Mouse (Mus musculus): Measurements from ENCODE around the gene Sox18. TPM values are rescaled to one million over a fixed set of nuclear protein-coding genes. Genes with fewer than 3 reads are reported as not detected.

Gene Sox18
- 36.8 and 40.5 TPM in 2 replicates for polyA plus RNA-seq (2014; fragmentation: Nextera tagmentation; extraction: Ambion mirVana)

GRCm38 (mm10) chr2:181671326-181671725 lies at the start of gene Sox18:
Sox18 (minus strand) TSS chr2:181671640.
- no peaks in the 10 kb centered on the region for H3K36me3 ChIP-seq (ENCODE audit: control insufficient read depth, insufficient read depth, low read length)
- WGBS = 1% methylated on average over 39 of the region's 43 CpGs
- peak within 1 kb of the TSS; percentile 52 for H3K4me3 ChIP-seq (ENCODE audit: low read length)
- peaks cover 17% of the 10 kb centered on the region for H3K4me1 ChIP-seq (ENCODE audit: control insufficient read depth, insufficient read depth, low read length)
- H3K4me2 ChIP-seq (replicated peaks; ENCODE audit: low read depth, low read length) = peak within 1 kb of the TSS; percentile 66
- no peaks in the 10 kb centered on the region for H3K9me3 ChIP-seq (ENCODE audit: control insufficient read depth, low read length)
- H3K27ac ChIP-seq (ENCODE audit: low read depth, low read length) = peak within 1 kb of the TSS; percentile 65
- peaks cover 47% of the 10 kb centered on the region for H3K27me3 ChIP-seq (ENCODE audit: control insufficient read depth, insufficient read depth, low read length)
- peak within 1 kb of the TSS; percentile 44; the same call in 1 of the 2 replicates for H3K9ac ChIP-seq (ENCODE audit: low read depth, low read length)
- peak; percentile 18; the same call in 1 of the 2 replicates for ATAC-seq (ENCODE audit: low FRiP score, low TSS enrichment)

- Histone ChIP-seq H3K9me3 (ENCODE audit: control insufficient read depth, low read length) (no peaks in the 10 kb centered on the region), H3K27ac (ENCODE audit: low read depth, low read length) (no peak overlapping the region), H3K27me3 (ENCODE audit: control insufficient read depth, insufficient read depth, low read length) (no peaks in the 10 kb centered on the region), H3K36me3 (ENCODE audit: control insufficient read depth, insufficient read depth, low read length) (no peaks in the 10 kb centered on the region), H3K4me2 (replicated peaks; ENCODE audit: low read depth, low read length) (no peak overlapping the region), H3K9ac (ENCODE audit: low read depth, low read length) (no peak overlapping the region), H3K4me3 (ENCODE audit: low read length) (no peak overlapping the region), H3K4me1 (ENCODE audit: control insufficient read depth, insufficient read depth, low read length) (no peaks in the 10 kb centered on the region)
- no peak for ATAC-seq (ENCODE audit: low FRiP score, low TSS enrichment)
Measured at GRCm38 (mm10) chr2:181721200-181721599, 49.8 kb upstream of the Sox18 start.

DNA sequence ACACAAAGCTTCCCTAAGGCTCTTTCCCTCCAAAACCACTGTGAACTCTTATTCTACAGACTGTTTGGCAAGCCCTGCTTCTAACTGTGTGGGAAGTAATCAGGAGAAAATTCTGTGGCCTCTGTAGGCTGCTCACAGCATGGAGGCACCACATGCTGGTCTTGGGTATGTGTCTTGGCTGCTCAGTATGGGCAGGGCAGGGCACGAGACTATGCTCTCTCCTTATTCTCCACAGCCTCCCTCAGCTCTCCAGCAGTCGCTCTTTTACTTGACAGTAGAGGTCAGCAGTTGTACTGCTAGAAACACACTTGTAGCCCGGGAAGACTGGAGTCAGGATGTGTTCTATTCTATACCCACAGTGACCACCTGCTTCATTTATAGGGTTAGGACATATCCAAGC lies 48.6 kb upstream of the Sox18 start:
- H3K4me2 ChIP-seq (replicated peaks; ENCODE audit: low read depth, low read length) = no peak overlapping the region
- no peaks in the 10 kb centered on the region for H3K9me3 ChIP-seq (ENCODE audit: control insufficient read depth, low read length)
- H3K4me1 ChIP-seq (ENCODE audit: control insufficient read depth, insufficient read depth, low read length) = no peaks in the 10 kb centered on the region
- no peak overlapping the region for H3K4me3 ChIP-seq (ENCODE audit: low read length)
- WGBS = 31% methylated on average over 3 of the region's 3 CpGs
- no peak overlapping the region for H3K9ac ChIP-seq (ENCODE audit: low read depth, low read length)
- H3K27ac ChIP-seq (ENCODE audit: low read depth, low read length) = no peak overlapping the region
- H3K36me3 ChIP-seq (ENCODE audit: control insufficient read depth, insufficient read depth, low read length) = no peaks in the 10 kb centered on the region
- no peak for ATAC-seq (ENCODE audit: low FRiP score, low TSS enrichment)
- no peaks in the 10 kb centered on the region for H3K27me3 ChIP-seq (ENCODE audit: control insufficient read depth, insufficient read depth, low read length)

GRCm38 (mm10) chr2:181716991-181717390 lies 45.6 kb upstream of the Sox18 start:
- no peak for ATAC-seq (ENCODE audit: low FRiP score, low TSS enrichment)
- Histone ChIP-seq H3K9me3 (ENCODE audit: control insufficient read depth, low read length) (no peaks in the 10 kb centered on the region), H3K27ac (ENCODE audit: low read depth, low read length) (no peak overlapping the region), H3K9ac (ENCODE audit: low read depth, low read length) (no peak overlapping the region), H3K4me1 (ENCODE audit: control insufficient read depth, insufficient read depth, low read length) (no peaks in the 10 kb centered on the region), H3K4me2 (replicated peaks; ENCODE audit: low read depth, low read length) (no peak overlapping the region), H3K36me3 (ENCODE audit: control insufficient read depth, insufficient read depth, low read length) (no peaks in the 10 kb centered on the region), H3K27me3 (ENCODE audit: control insufficient read depth, insufficient read depth, low read length) (no peaks in the 10 kb centered on the region), H3K4me3 (ENCODE audit: low read length) (no peak overlapping the region)
- 59% methylated on average over 3 of the region's 3 CpGs for WGBS

DNA sequence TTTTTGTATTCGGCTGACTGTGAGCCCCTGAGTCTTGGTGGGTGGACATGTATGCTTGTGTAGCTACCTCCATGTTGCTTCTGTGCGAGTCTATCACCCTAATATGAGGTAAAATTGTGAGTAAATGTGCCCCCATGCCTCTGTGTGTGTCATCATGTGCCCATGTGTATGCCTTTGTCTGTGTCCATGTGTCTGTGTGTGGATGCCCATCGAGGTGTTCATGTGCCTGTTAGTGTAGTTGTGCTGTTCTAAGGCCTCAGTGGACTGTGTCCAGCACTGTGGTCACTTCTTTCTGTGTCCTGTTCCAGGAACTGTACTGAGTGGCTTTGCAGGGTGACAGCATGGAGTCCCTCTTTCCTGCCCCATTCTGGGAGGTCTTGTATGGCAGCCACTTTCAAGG lies 43.9 kb upstream of the Sox18 start:
- Histone ChIP-seq H3K27ac (ENCODE audit: low read depth, low read length) (no peak overlapping the region), H3K4me3 (ENCODE audit: low read length) (no peak overlapping the region), H3K9me3 (ENCODE audit: control insufficient read depth, low read length) (no peaks in the 10 kb centered on the region), H3K9ac (ENCODE audit: low read depth, low read length) (no peak overlapping the region), H3K36me3 (ENCODE audit: control insufficient read depth, insufficient read depth, low read length) (no peaks in the 10 kb centered on the region), H3K27me3 (ENCODE audit: control insufficient read depth, insufficient read depth, low read length) (no peaks in the 10 kb centered on the region), H3K4me2 (replicated peaks; ENCODE audit: low read depth, low read length) (no peak overlapping the region), H3K4me1 (ENCODE audit: control insufficient read depth, insufficient read depth, low read length) (no peaks in the 10 kb centered on the region)
- whole genome bisulfite sequencing = 75% methylated on average over 3 of the region's 3 CpGs
- no peak for ATAC-seq (ENCODE audit: low FRiP score, low TSS enrichment)

DNA sequence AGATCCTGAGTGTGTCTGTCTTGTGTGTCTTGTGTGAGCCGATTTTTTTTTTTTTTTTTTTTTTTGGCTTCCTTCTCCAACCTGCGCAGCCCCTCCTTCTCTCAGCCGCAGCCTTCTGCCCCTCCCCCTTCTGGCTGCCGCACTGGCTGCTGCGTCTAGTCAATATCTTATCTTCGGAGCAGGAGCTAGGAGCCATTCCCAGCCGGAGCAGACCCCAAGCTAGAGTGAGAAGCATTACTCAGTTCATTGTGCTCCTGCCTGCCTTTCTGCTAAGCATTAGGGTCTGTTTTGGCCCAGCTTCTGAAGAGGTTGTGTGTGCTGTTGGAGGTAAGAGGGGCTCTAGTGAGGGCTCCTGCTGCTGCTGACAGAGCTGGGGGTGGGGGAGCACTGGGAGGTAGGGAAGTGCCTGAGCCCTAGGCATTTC lies 43.5 kb upstream of the Sox18 start, which contains the start of gene Oprl1:
Oprl1 (plus strand) TSS at position 114 of the 424 bp plus-strand sequence.
- no peak within 1 kb of the TSS for H3K27ac ChIP-seq (ENCODE audit: low read depth, low read length)
- H3K36me3 ChIP-seq (ENCODE audit: control insufficient read depth, insufficient read depth, low read length) = no peaks in the 10 kb centered on the region
- no peaks in the 10 kb centered on the region for H3K4me1 ChIP-seq (ENCODE audit: control insufficient read depth, insufficient read depth, low read length)
- WGBS = 2% methylated on average over 7 of the region's 7 CpGs
- H3K4me2 ChIP-seq (replicated peaks; ENCODE audit: low read depth, low read length) = 0 out of 2 replicates have a peak within 1 kb of the TSS, but pooled peaks have one; percentile 19
- H3K9ac ChIP-seq (ENCODE audit: low read depth, low read length) = no peak within 1 kb of the TSS
- no peaks in the 10 kb centered on the region for H3K9me3 ChIP-seq (ENCODE audit: control insufficient read depth, low read length)
- ATAC-seq (ENCODE audit: low FRiP score, low TSS enrichment) = no peak
- H3K27me3 ChIP-seq (ENCODE audit: control insufficient read depth, insufficient read depth, low read length) = no peaks in the 10 kb centered on the region
- no peak within 1 kb of the TSS for H3K4me3 ChIP-seq (ENCODE audit: low read length)

GRCm38 (mm10) chr2:181713749-181714148 lies 42.3 kb upstream of the Sox18 start:
- no peaks in the 10 kb centered on the region for H3K36me3 ChIP-seq (ENCODE audit: control insufficient read depth, insufficient read depth, low read length)
- WGBS = 89% methylated on average over 1 of the region's 1 CpGs
- no peaks in the 10 kb centered on the region for H3K27me3 ChIP-seq (ENCODE audit: control insufficient read depth, insufficient read depth, low read length)
- H3K4me1 ChIP-seq (ENCODE audit: control insufficient read depth, insufficient read depth, low read length) = no peaks in the 10 kb centered on the region
- H3K9me3 ChIP-seq (ENCODE audit: control insufficient read depth, low read length) = no peaks in the 10 kb centered on the region
- H3K4me3 ChIP-seq (ENCODE audit: low read length) = no peak overlapping the region
- no peak for ATAC-seq (ENCODE audit: low FRiP score, low TSS enrichment)
- no peak overlapping the region for H3K9ac ChIP-seq (ENCODE audit: low read depth, low read length)
- no peak overlapping the region for H3K4me2 ChIP-seq (replicated peaks; ENCODE audit: low read depth, low read length)
- no peak overlapping the region for H3K27ac ChIP-seq (ENCODE audit: low read depth, low read length)

- H3K4me3 ChIP-seq (ENCODE audit: low read length) = no peak overlapping the region
- 32% methylated on average over 4 of the region's 4 CpGs for WGBS
- no peaks in the 10 kb centered on the region for H3K9me3 ChIP-seq (ENCODE audit: control insufficient read depth, low read length)
- H3K36me3 ChIP-seq (ENCODE audit: control insufficient read depth, insufficient read depth, low read length) = no peaks in the 10 kb centered on the region
- no peak overlapping the region for H3K27ac ChIP-seq (ENCODE audit: low read depth, low read length)
- H3K4me2 ChIP-seq (replicated peaks; ENCODE audit: low read depth, low read length) = no peak overlapping the region
- H3K9ac ChIP-seq (ENCODE audit: low read depth, low read length) = no peak overlapping the region
- no peaks in the 10 kb centered on the region for H3K27me3 ChIP-seq (ENCODE audit: control insufficient read depth, insufficient read depth, low read length)
- no peak for ATAC-seq (ENCODE audit: low FRiP score, low TSS enrichment)
- H3K4me1 ChIP-seq (ENCODE audit: control insufficient read depth, insufficient read depth, low read length) = no peaks in the 10 kb centered on the region
Measured at GRCm38 (mm10) chr2:181706668-181707067, 35.2 kb upstream of the Sox18 start.

DNA sequence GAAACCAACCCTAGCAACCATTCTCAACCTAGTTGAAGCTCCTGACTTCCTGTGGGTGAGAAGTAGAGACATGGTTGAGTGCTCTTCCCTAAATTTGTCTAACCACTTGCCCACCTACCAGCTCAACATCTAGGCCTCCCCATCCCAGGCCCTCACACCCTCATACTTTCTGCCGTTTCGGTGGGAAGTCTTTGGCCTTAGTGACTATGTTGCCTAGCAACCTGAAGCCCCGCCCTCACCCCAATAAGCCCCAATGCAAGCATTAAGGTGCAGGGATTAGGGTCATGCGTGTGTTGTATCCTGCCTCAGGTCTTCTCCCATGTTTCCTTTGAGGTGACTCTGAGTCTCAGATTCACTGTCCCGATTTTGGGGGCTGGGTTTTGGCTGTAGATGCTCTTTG lies 26.8 kb upstream of the Sox18 start, which contains the start of gene Lkaaear1:
Lkaaear1 (minus strand) TSS at position 202 of the 400 bp plus-strand sequence.
- ATAC-seq (ENCODE audit: low FRiP score, low TSS enrichment) = no peak
- Histone ChIP-seq H3K27ac (ENCODE audit: low read depth, low read length) (no peak within 1 kb of the TSS), H3K9ac (ENCODE audit: low read depth, low read length) (no peak within 1 kb of the TSS), H3K4me3 (ENCODE audit: low read length) (no peak within 1 kb of the TSS), H3K27me3 (ENCODE audit: control insufficient read depth, insufficient read depth, low read length) (no peaks in the 10 kb centered on the region), H3K36me3 (ENCODE audit: control insufficient read depth, insufficient read depth, low read length) (no peaks in the 10 kb centered on the region), H3K4me1 (ENCODE audit: control insufficient read depth, insufficient read depth, low read length) (no peaks in the 10 kb centered on the region), H3K9me3 (ENCODE audit: control insufficient read depth, low read length) (no peaks in the 10 kb centered on the region), H3K4me2 (replicated peaks; ENCODE audit: low read depth, low read length) (no peak within 1 kb of the TSS)
- WGBS = 50% methylated on average over 5 of the region's 5 CpGs

Measured in kidney, embryonic 14.5 days (tissue).